Mouse (Mus musculus): ENCODE results near the gene Nfu1.

DNA sequence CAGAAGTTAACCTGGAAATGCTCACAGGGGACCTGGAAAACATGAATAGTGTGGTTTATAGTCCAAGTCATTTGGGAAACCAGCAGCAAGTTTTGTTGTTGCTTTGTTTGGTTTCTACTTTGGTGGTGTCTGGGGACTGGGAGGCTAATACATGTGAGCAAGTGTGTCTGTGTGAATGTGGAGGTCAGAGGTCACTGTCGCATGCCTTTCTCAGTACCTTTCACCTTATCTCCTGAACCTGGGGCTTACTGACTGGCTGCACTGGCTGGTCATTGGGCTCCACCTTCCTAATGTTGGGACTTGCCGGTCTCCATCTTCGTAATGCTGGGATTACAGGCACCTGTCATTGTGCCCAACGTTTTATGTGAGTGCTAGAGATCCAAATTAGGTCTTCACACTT lies 61.6 kb downstream of the Nfu1 start:
- TF ChIP-seq POLR2A (IDR thresholded peaks at IDR 0.05; ENCODE audit: low read depth, low read length) = no peak
- no peak for TF ChIP-seq CTCF (conservative IDR thresholded peaks at IDR 0.05; ENCODE audit: insufficient read depth, insufficient read length, low read depth, low read length)

Measured in kidney, adult 2 months (tissue).